In the genomic region with DNA sequence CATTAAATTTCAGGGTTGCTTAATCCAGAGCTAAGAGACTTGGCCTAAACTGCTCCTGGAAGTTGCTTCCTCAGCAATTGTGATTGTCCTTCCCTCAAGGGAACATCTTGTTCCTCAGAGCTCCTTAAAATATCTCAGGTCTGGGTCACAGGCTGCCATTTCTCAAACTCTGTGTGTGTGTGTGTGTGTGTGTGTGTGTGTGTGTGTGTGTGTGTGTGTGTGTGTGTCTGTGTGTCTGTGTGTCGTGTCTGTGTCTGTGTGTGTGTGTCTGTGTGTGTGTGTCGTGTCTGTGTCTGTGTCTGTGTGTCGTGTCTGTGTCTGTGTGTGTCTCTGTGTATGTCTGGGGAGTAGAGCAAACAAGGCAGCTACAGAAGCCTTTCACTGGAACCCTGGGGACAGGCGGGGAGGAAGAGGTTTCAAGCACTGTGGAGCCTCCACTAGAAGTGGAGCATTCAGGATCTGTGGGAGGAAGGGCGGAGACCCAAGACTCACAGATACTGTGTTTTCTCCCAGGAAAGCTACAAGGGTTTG, we compare ENCODE assay signal across 9 mouse cellular contexts. TPM values are rescaled to one million over a fixed set of nuclear protein-coding genes. Genes with fewer than 3 reads are reported as not detected.
A peak's percentile ranks its signal among the peaks of the same experiment; 100 is the strongest.
DNase-seq lines count a peak whose midpoint lies in the region; ATAC-seq and TF ChIP-seq lines count a peak whose summit lies in the region.
"Had no signal": no experiment of that assay in that cellular context is flagged by ENCODE, and none has a peak within 500 bp of the region (broad histone marks: within the 10 kb centered on the region; RNA-seq: fewer than 3 reads in every experiment).

No protein-coding gene starts in this region.

- H3K27me3 ChIP-seq in forebrain, postnatal 0 days (ENCODE audit: insufficient read depth, low read length): no peaks in the 10 kb centered on the region
- no peaks in the 10 kb centered on the region for H3K27me3 ChIP-seq in forebrain, embryonic 14.5 days (replicated peaks; ENCODE audit: control insufficient read depth, insufficient read depth, low read length)
- H3K27me3 ChIP-seq in heart, postnatal 0 days (ENCODE audit: control insufficient read depth, insufficient read depth, low read length): no peaks in the 10 kb centered on the region
- no peaks in the 10 kb centered on the region for H3K27me3 ChIP-seq in liver, embryonic 16.5 days (ENCODE audit: control insufficient read depth, insufficient read depth, low read depth, low read length)
- H3K27me3 ChIP-seq: midbrain, embryonic 12.5 days had no signal

- H3K27ac ChIP-seq in forebrain, postnatal 0 days (ENCODE audit: low read depth, low read length): 0 out of 2 replicates have a peak overlapping the region, but pooled peaks have one; percentile 1
- H3K27ac ChIP-seq in forebrain, embryonic 14.5 days (ENCODE audit: low read depth, low read length): no peak overlapping the region
- H3K27ac ChIP-seq in heart, postnatal 0 days (ENCODE audit: low read depth): peak overlapping the region; percentile 59
- peak overlapping the region; percentile 19; the same call in 1 of the 2 replicates for H3K27ac ChIP-seq in liver, embryonic 16.5 days (ENCODE audit: low read length)
- H3K27ac ChIP-seq: midbrain, embryonic 12.5 days had no signal

- no peak for DNase-seq in forebrain, postnatal 0 days
- no peak for DNase-seq in forebrain, embryonic 14.5 days (ENCODE audit: low spot score)
- peak; percentile 94 for DNase-seq in adipocyte (ENCODE audit: low spot score)
- DNase-seq in heart, postnatal 0 days (ENCODE audit: low spot score): peak; percentile 46
- DNase-seq in B cell, adult 2 months: no peak
- DNase-seq in urinary bladder, postnatal 25 days (ENCODE audit: low spot score): no peak
- no peak for DNase-seq in frontal cortex, postnatal 10 days (ENCODE audit: low spot score in 2 of 2)

- H3K36me3 ChIP-seq in forebrain, postnatal 0 days (ENCODE audit: insufficient read depth): no peaks in the 10 kb centered on the region
- H3K36me3 ChIP-seq in forebrain, embryonic 14.5 days (ENCODE audit: control insufficient read depth, insufficient read depth, low read length): no peaks in the 10 kb centered on the region
- no peaks in the 10 kb centered on the region for H3K36me3 ChIP-seq in heart, postnatal 0 days (replicated peaks; ENCODE audit: control insufficient read depth, insufficient read depth, low read length)
- H3K36me3 ChIP-seq in liver, embryonic 16.5 days (ENCODE audit: control insufficient read depth, insufficient read depth): no peaks in the 10 kb centered on the region
- H3K36me3 ChIP-seq: midbrain, embryonic 12.5 days had no signal

- peak; percentile 62; the same call in 1 of the 2 replicates for TF ChIP-seq EP300 in heart, postnatal 0 days (IDR thresholded peaks at IDR 0.05; ENCODE audit: low read depth)

- ATAC-seq in forebrain, postnatal 0 days: no peak
- ATAC-seq in forebrain, embryonic 14.5 days: no peak
- peak; percentile 37 for ATAC-seq in heart, postnatal 0 days (ENCODE audit: insufficient read depth, low read depth)
- no peak for ATAC-seq in liver, embryonic 16.5 days (ENCODE audit: low read depth)

- H3K9ac ChIP-seq in forebrain, postnatal 0 days: no peak overlapping the region
- no peak overlapping the region for H3K9ac ChIP-seq in forebrain, embryonic 14.5 days (ENCODE audit: low read length)
- no peak overlapping the region for H3K9ac ChIP-seq in heart, postnatal 0 days (replicated peaks; ENCODE audit: low read depth, low read length)
- no peak overlapping the region for H3K9ac ChIP-seq in liver, embryonic 16.5 days (ENCODE audit: low read depth, low read length)
- H3K9ac ChIP-seq: midbrain, embryonic 12.5 days had no signal

- no peaks in the 10 kb centered on the region for H3K4me1 ChIP-seq in forebrain, postnatal 0 days (ENCODE audit: insufficient read depth)
- no peaks in the 10 kb centered on the region for H3K4me1 ChIP-seq in forebrain, embryonic 14.5 days (ENCODE audit: control insufficient read depth, insufficient read depth, low read length)
- H3K4me1 ChIP-seq in heart, postnatal 0 days (ENCODE audit: control insufficient read depth, insufficient read depth): peaks cover 8% of the 10 kb centered on the region
- no peaks in the 10 kb centered on the region for H3K4me1 ChIP-seq in liver, embryonic 16.5 days (ENCODE audit: control insufficient read depth, low read depth, low read length)
- H3K4me1 ChIP-seq: midbrain, embryonic 12.5 days had no signal

- no peak for TF ChIP-seq CTCF in forebrain, postnatal 0 days (IDR thresholded peaks at IDR 0.05; ENCODE audit: low read depth)
- TF ChIP-seq CTCF in heart, postnatal 0 days (IDR thresholded peaks at IDR 0.05; ENCODE audit: low read depth): no peak

- H3K9me3 ChIP-seq in forebrain, postnatal 0 days (ENCODE audit: low read length): no peaks in the 10 kb centered on the region
- no peaks in the 10 kb centered on the region for H3K9me3 ChIP-seq in forebrain, embryonic 14.5 days (replicated peaks; ENCODE audit: control insufficient read depth, low read length)
- no peaks in the 10 kb centered on the region for H3K9me3 ChIP-seq in heart, postnatal 0 days (replicated peaks; ENCODE audit: control insufficient read depth, low read length)
- no peaks in the 10 kb centered on the region for H3K9me3 ChIP-seq in liver, embryonic 16.5 days (replicated peaks; ENCODE audit: control insufficient read depth, low read length)
- H3K9me3 ChIP-seq: midbrain, embryonic 12.5 days had no signal

- 68% methylated on average over 5 of the region's 5 CpGs for whole genome bisulfite sequencing in forebrain, postnatal 0 days
- WGBS in forebrain, embryonic 14.5 days: 77% methylated on average over 5 of the region's 5 CpGs
- WGBS in heart, postnatal 0 days: 52% methylated on average over 5 of the region's 5 CpGs
- 51% methylated on average over 5 of the region's 5 CpGs for WGBS in liver, embryonic 16.5 days (ENCODE audit: insufficient replicate concordance)

- no peak overlapping the region for H3K4me2 ChIP-seq in forebrain, postnatal 0 days (ENCODE audit: low read depth)
- no peak overlapping the region for H3K4me2 ChIP-seq in forebrain, embryonic 14.5 days (ENCODE audit: low read length)
- H3K4me2 ChIP-seq in heart, postnatal 0 days (ENCODE audit: low read depth, low read length): 0 out of 2 replicates have a peak overlapping the region, but pooled peaks have one; percentile 10
- no peak overlapping the region for H3K4me2 ChIP-seq in liver, embryonic 16.5 days (ENCODE audit: low read depth, low read length)
- H3K4me2 ChIP-seq: midbrain, embryonic 12.5 days had no signal

- H3K4me3 ChIP-seq in forebrain, postnatal 0 days (ENCODE audit: low read depth, low read length): no peak overlapping the region
- no peak overlapping the region for H3K4me3 ChIP-seq in forebrain, embryonic 14.5 days (ENCODE audit: low read depth, low read length)
- no peak overlapping the region for H3K4me3 ChIP-seq in heart, postnatal 0 days (ENCODE audit: low read depth, low read length)
- H3K4me3 ChIP-seq in liver, embryonic 16.5 days (ENCODE audit: low read depth, low read length): no peak overlapping the region
- H3K4me3 ChIP-seq: midbrain, embryonic 12.5 days had no signal

RNA-seq across cellular contexts. Expression of a gene that starts 47.9 kb away (rescaled TPM):
- 4.0 and 6.1 TPM in 2 replicates for total RNA-seq in forebrain, postnatal 0 days (2014; rRNA removed)
- polyA plus RNA-seq in forebrain, postnatal 0 days (2015; fragmentation: Nextera tagmentation; extraction: Ambion mirVana): 0.78 and 1.7 TPM in 2 replicates
- polyA plus RNA-seq in forebrain, embryonic 14.5 days (2014; fragmentation: Nextera tagmentation; extraction: Ambion mirVana): 0.62 and 1.1 TPM in 2 replicates
- 4.6 and 6.1 TPM in 2 replicates for total RNA-seq in heart, postnatal 0 days (2014; rRNA removed; ENCODE audit: low replicate concordance)
- polyA plus RNA-seq in heart, postnatal 0 days (2015; fragmentation: Nextera tagmentation; extraction: Ambion mirVana): 2.3 TPM in 2 replicates
- polyA plus RNA-seq in liver, embryonic 16.5 days (2015; fragmentation: Nextera tagmentation; extraction: Ambion mirVana): 6.4 and 7.4 TPM in 2 replicates

RNA-seq across cellular contexts. Expression of a gene that starts 59.5 kb away (rescaled TPM):
- 67.6 and 78.5 TPM in 2 replicates for total RNA-seq in forebrain, postnatal 0 days (2014; rRNA removed)
- 17.7 and 25.2 TPM in 2 replicates for polyA plus RNA-seq in forebrain, postnatal 0 days (2015; fragmentation: Nextera tagmentation; extraction: Ambion mirVana)
- polyA plus RNA-seq in forebrain, embryonic 14.5 days (2014; fragmentation: Nextera tagmentation; extraction: Ambion mirVana): 54.6 and 57.9 TPM in 2 replicates
- total RNA-seq in heart, postnatal 0 days (2014; rRNA removed; ENCODE audit: low replicate concordance): 33.8 and 69.5 TPM in 2 replicates
- 14.1 and 16.1 TPM in 2 replicates for polyA plus RNA-seq in heart, postnatal 0 days (2015; fragmentation: Nextera tagmentation; extraction: Ambion mirVana)
- 24.2 and 24.9 TPM in 2 replicates for polyA plus RNA-seq in liver, embryonic 16.5 days (2015; fragmentation: Nextera tagmentation; extraction: Ambion mirVana)

Comparison
In these comparisons a context has a peak if more than half of its experiments do, and no peak if none do; other contexts are left out.
1. DNase-seq: peak in adipocyte (single experiment) and heart, postnatal 0 days (single experiment); none in forebrain, postnatal 0 days (single experiment), forebrain, embryonic 14.5 days (single experiment), B cell, adult 2 months (0 of 2), urinary bladder, postnatal 25 days (single experiment) and frontal cortex, postnatal 10 days (0 of 2).